Mouse (Mus musculus): ENCODE measurements at regions not wholly inside any gene's neighbourhood (a gene's known extent, or its start where the extent isn't known, plus 50 kb on each side); places are given as distances from the start of the nearest gene placed in this dataset.
A peak's percentile ranks its signal among the peaks of the same experiment; 100 is the strongest.

DNA sequence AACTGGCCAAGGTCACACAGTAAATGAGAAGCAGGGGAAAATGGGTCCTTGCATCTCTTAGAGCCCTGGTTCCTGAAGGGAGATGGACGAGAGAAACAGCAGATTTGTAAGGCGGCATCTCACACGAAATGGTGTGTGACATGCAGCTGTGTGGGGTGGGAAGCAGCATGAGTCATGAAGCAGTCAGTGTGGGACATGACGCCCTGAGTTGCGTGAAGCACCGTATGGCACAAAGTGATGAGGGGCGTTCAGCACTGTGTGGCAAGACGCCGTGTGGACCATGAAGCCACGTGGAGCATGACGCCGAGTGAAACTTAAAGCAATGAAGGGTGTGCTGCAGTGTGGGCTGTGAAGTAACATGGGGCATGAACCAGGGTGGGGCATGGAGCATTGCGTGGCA is 414.9 kb upstream of the Zmiz1 start:
- DNase-seq (ENCODE audit: low read depth), result no peak
- no peak for TF ChIP-seq POLR2A (IDR thresholded peaks at IDR 0.05; ENCODE audit: borderline replicate concordance, extremely low read depth, insufficient read depth, insufficient read length, poor library complexity, severe bottlenecking)
- TF ChIP-seq CTCF (IDR thresholded peaks at IDR 0.05; ENCODE audit: borderline replicate concordance, extremely low read depth, insufficient read depth, insufficient read length), result no peak

DNA sequence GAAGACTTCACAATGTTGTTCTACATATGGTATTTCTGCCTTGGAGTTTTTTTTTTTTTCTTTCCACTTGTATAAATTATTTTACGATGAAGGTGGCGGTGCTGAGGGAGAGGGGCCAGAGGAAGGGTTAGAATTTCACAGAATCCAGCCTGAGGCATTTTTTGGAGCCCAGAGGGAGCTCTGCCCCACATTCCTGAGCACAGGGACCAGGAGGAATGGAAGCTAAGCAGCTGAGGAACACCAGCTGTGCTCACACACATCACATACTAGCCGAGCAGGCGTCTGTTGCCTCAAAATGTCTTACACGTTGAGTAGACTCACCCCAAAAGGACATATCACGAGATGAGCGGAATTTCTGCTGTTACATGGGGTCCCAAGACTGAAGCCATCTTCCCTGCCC is 414.1 kb upstream of the Zmiz1 start:
- TF ChIP-seq CTCF (IDR thresholded peaks at IDR 0.05; ENCODE audit: borderline replicate concordance, extremely low read depth, insufficient read depth, insufficient read length), result no peak
- no peak for TF ChIP-seq POLR2A (IDR thresholded peaks at IDR 0.05; ENCODE audit: borderline replicate concordance, extremely low read depth, insufficient read depth, insufficient read length, poor library complexity, severe bottlenecking)
- DNase-seq (ENCODE audit: low read depth), result no peak

DNA sequence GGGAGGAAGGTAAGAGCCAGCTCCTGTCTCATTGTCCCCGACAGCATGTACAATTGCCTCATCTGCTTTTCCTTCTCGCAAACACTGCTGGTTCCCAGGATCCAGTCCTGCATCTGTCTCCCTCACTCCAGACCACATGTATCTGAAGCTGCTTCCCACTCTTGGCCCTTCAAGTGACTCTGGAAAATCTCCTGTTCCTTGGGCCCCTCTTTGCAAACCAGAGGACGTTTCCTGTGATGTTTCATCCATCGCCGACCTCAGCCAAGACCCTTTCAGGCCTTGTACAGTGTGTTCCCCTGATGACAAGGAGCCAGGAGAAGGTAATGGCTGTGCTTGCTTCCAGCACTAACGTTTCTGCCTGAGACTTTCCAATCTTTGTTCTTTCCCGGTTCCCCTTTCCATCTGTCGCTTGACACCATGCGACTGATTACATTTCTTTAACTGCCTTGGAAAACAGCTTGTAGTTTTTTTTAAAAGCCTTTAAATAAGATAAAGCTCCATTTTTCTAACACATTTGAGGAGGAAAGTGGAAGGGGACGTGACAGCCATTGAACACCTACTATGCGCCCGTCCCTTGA is 408.2 kb upstream of the Zmiz1 start:
- TF ChIP-seq CTCF (IDR thresholded peaks at IDR 0.05; ENCODE audit: borderline replicate concordance, extremely low read depth, insufficient read depth, insufficient read length) (no peak), POLR2A (IDR thresholded peaks at IDR 0.05; ENCODE audit: borderline replicate concordance, extremely low read depth, insufficient read depth, insufficient read length, poor library complexity, severe bottlenecking) (no peak)
- no peak for DNase-seq (ENCODE audit: low read depth)

DNA sequence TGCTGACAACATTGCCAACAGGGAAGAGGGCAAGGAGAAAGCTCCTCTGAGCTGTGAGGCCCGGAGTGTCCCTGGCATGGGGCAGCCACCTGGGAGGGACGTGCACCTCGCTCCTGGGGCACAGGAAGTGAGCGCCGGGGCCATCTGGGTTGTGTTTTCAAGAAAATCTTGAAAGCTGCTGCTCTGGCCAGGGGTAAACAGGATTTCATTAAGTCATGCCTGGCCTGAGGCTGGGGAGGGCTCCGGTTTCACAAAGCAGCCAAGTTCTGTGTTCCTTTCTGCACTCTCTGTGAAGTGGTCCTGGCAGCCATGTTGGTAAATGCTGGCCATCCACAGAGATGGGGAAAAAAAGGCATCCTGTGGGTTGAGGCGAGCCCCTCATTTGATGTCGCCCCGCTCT is 406.8 kb upstream of the Zmiz1 start:
- no peak for DNase-seq (ENCODE audit: low read depth)
- TF ChIP-seq POLR2A (IDR thresholded peaks at IDR 0.05; ENCODE audit: borderline replicate concordance, extremely low read depth, insufficient read depth, insufficient read length, poor library complexity, severe bottlenecking) (no peak), CTCF (IDR thresholded peaks at IDR 0.05; ENCODE audit: borderline replicate concordance, extremely low read depth, insufficient read depth, insufficient read length) (no peak)

DNA sequence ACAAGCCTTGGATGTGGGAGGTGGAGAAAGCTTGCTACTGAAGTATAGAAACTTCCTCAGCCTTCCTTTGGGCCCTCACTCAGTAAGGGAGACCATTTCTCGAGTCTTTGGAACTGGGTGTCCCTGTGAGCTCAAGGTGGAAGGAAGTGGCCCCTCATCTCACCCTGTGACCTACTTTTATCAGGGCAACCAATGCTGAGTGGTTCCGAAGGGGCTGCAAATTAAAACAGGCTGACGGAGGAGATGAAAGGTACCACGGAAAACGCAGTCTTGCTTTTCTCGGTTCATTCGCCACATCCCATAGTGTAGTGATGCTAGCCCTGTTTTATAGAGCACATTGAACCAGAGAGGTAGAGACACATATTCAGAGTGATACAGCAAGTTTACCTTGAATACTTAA is 399.6 kb upstream of the Zmiz1 start:
- DNase-seq (ENCODE audit: low read depth), result no peak
- no peak for TF ChIP-seq CTCF (IDR thresholded peaks at IDR 0.05; ENCODE audit: borderline replicate concordance, extremely low read depth, insufficient read depth, insufficient read length)
- TF ChIP-seq POLR2A (IDR thresholded peaks at IDR 0.05; ENCODE audit: borderline replicate concordance, extremely low read depth, insufficient read depth, insufficient read length, poor library complexity, severe bottlenecking), result no peak

- TF ChIP-seq CTCF (IDR thresholded peaks at IDR 0.05; ENCODE audit: borderline replicate concordance, extremely low read depth, insufficient read depth, insufficient read length) (no peak), POLR2A (IDR thresholded peaks at IDR 0.05; ENCODE audit: borderline replicate concordance, extremely low read depth, insufficient read depth, insufficient read length, poor library complexity, severe bottlenecking) (no peak)
- DNase-seq (ENCODE audit: low read depth), result no peak
These were observed 398.7 kb upstream of the Zmiz1 start for GRCm38 (mm10) chr14:25060285-25060684.

- TF ChIP-seq CTCF (IDR thresholded peaks at IDR 0.05; ENCODE audit: borderline replicate concordance, extremely low read depth, insufficient read depth, insufficient read length), result no peak
- no peak for TF ChIP-seq POLR2A (IDR thresholded peaks at IDR 0.05; ENCODE audit: borderline replicate concordance, extremely low read depth, insufficient read depth, insufficient read length, poor library complexity, severe bottlenecking)
- DNase-seq (ENCODE audit: low read depth), result no peak
These were observed 395.9 kb upstream of the Zmiz1 start for GRCm38 (mm10) chr14:25063090-25063489.

GRCm38 (mm10) chr14:25064190-25064947 is 394.6 kb upstream of the Zmiz1 start:
- no peak for DNase-seq (ENCODE audit: low read depth)
- no peak for TF ChIP-seq CTCF (IDR thresholded peaks at IDR 0.05; ENCODE audit: borderline replicate concordance, extremely low read depth, insufficient read depth, insufficient read length)
- TF ChIP-seq POLR2A (IDR thresholded peaks at IDR 0.05; ENCODE audit: borderline replicate concordance, extremely low read depth, insufficient read depth, insufficient read length, poor library complexity, severe bottlenecking), result no peak

GRCm38 (mm10) chr14:25067435-25067834 is 391.6 kb upstream of the Zmiz1 start:
- TF ChIP-seq POLR2A (IDR thresholded peaks at IDR 0.05; ENCODE audit: borderline replicate concordance, extremely low read depth, insufficient read depth, insufficient read length, poor library complexity, severe bottlenecking) (no peak), CTCF (IDR thresholded peaks at IDR 0.05; ENCODE audit: borderline replicate concordance, extremely low read depth, insufficient read depth, insufficient read length) (no peak)
- no peak for DNase-seq (ENCODE audit: low read depth)

DNA sequence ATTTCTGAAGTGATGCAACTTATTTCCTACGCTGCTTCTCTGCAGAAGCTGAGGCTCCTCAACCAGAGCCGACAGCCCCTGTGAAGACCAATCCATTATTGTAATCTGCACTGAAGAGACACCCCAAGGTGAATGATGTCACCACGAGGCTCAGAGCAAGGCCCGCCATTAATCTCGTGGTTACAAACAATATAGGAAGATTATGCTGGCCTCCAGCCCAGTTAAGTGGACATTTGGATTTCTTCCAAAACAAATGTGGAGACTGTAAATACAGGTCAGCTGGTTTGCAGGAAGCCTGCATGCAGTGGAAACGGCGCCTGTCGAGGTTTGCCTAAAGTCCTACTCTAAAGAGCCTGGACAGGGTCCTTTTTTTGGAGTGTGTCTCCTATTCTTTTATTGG is 390.6 kb upstream of the Zmiz1 start:
- peak; percentile 85 for DNase-seq (ENCODE audit: low read depth)

GRCm38 (mm10) chr14:25073143-25073542 is 385.8 kb upstream of the Zmiz1 start:
- TF ChIP-seq CTCF (IDR thresholded peaks at IDR 0.05; ENCODE audit: borderline replicate concordance, extremely low read depth, insufficient read depth, insufficient read length) (no peak), POLR2A (IDR thresholded peaks at IDR 0.05; ENCODE audit: borderline replicate concordance, extremely low read depth, insufficient read depth, insufficient read length, poor library complexity, severe bottlenecking) (no peak)
- DNase-seq (ENCODE audit: low read depth), result peak; percentile 60

More for the DNA sequence above, 390.6 kb upstream of the Zmiz1 start:
- no peak for TF ChIP-seq POLR2A (IDR thresholded peaks at IDR 0.05; ENCODE audit: borderline replicate concordance, extremely low read depth, insufficient read depth, insufficient read length, poor library complexity, severe bottlenecking)
- no peak for TF ChIP-seq CTCF (IDR thresholded peaks at IDR 0.05; ENCODE audit: borderline replicate concordance, extremely low read depth, insufficient read depth, insufficient read length)

Measured in brain, embryonic 14.5 days (tissue).